Mouse (Mus musculus): ENCODE measurements around the gene Rbm39. TPM values are rescaled to one million over a fixed set of nuclear protein-coding genes. Genes with fewer than 3 reads are reported as not detected.

Gene Rbm39
- 100 to 1,000 TPM; 273 to 301 TPM for total RNA-seq (2021)

DNA sequence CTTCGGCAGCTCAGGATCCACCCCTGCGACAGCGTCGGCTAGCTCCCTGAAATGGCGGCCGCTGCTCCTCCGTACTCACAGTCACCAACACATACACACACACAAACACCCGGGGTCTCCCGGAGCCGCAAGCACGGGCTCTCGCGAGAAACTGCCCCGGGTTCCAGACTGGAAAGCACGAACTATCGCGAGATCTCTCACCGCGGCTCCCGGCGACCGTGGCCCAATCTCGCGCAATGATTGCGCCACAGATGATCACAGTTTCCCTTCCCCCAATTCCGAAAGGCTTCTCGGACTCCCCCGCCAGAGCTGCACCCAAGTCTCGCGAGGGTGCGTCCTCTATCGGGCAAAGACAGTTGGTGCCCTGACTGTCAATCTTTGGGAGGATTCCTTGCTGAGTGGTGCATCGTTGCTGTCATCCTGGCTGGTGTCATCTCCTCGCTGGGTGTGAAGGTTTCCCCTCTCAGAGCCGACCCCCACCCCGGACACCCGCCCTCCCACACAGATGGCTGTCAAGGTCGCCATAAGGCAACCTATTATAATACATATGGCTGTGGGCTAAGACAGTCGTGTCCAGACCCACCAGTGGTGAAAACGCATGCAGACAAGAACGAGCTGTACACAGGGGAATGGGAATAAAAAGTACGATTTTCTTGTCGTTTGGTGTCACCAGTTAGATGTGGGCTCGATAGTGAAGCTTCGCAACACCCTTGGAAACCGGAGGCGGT, at the start of gene Rbm39:
Gene Rbm39 (minus strand): TSS at position 145 of the 728 bp plus-strand sequence.
- intact Hi-C loops (cut with DNase I): no loop called here
- peak; percentile 100 for DNase-seq (ENCODE audit: extremely low spot score in 1 of 2, low spot score in 2 of 2)

DNA sequence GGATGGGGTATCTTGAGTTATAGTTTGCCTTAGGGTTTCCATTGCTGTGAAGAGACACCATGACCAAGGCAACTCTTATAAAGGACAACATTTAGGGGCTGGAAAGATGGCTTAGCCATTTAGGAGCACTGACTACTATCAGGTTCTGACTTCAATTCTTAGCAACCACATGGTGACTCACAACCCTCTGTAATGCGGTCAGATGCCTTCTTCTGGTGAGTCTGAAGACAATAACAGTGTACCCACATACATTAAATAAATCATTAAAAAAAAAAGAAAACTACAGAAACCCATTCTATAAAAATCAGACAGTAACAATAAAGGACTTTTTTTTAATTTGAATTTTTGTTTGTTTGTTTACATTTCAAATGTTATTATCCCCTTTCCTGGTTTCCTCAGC, 49.1 kb upstream of the Rbm39 start:
- intact Hi-C loops (cut with DNase I): no loop called here
- no peak for DNase-seq (ENCODE audit: extremely low spot score in 1 of 2, low spot score in 2 of 2)

DNA sequence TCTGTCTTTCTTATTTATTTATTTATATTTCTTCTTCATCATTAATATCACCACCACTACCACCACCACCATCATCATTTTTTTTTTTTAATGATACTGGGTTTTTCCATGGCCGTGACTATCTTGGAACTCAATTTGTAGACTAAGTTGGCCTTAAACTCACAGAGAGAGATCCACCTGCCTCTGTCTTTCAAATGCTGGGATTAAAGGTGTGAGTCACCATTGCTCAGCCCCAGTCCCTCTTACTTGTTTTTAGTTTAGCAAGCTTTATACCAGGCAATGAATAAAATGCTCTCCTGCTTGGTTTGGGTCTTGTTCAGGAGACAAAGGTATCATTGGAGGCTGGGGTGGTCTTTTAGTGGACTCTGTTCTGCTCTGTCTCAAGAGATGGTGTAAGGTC, 47.7 kb upstream of the Rbm39 start:
- intact Hi-C loops (cut with DNase I): no loop called here
- DNase-seq (ENCODE audit: extremely low spot score in 1 of 2, low spot score in 2 of 2): no peak

DNA sequence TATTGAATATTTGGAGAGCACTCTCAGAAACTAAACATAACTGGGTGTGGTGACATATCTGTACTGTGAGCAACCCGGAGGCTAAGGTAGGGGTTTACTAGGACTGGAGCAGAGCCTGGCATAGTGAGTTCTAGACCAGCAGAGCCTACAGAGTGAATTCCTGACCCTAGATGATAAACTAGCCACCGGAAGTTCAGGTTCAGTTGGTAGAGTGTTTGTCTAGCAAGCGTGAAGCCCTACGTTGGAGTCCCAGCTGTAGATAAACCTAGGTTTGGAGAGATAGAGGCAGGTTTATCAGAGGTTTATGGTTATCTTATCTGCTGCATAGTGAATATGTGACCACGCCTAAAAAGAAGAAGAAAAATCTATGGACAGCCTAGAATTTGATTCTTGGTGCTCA, 44.0 kb upstream of the Rbm39 start:
- no peak for DNase-seq (ENCODE audit: extremely low spot score in 1 of 2, low spot score in 2 of 2)
- intact Hi-C loops (cut with DNase I): no loop called here

DNA sequence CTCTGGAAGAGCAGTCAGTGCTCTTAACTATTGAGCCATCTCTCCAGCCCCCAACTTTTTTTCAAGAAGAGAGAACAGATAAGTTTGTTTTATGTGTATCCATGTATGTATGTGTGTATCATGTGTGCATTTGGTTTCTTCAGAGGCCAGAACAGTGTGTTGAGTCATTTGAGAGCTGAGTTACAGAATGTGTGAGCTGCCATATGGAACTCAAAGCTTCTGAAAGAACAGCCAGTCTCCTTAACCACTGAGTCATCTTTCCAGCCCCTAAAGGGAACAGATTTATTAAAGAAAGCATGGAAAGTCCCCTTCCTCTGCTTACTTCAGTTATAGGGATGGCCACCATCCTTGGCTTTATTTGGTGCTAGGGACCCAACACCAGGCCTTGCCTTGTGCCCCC, 42.1 kb upstream of the Rbm39 start:
- no peak for DNase-seq (ENCODE audit: extremely low spot score in 1 of 2, low spot score in 2 of 2)
- intact Hi-C loops (cut with DNase I): no loop called here

DNA sequence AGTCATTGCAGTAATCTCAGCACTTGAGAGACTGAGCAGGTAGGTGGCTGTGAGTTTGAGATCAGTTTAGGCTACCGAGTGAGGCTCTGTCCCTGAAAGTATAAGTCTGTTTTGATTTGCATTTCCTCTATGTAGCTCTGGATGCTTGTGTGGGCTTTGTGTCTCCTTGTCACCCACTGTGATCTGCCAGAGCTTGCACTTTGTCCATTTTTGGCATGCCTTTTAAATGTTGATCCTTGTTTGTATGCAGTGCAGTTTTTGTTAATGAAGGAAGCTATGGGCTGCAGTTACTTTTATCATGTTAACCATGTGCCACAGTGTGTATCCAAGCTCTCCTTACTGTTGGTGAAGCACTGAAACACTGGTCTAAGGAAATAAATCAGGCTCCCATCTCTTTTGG, 37.7 kb upstream of the Rbm39 start:
- intact Hi-C loops (cut with DNase I): no loop called here
- DNase-seq (ENCODE audit: extremely low spot score in 1 of 2, low spot score in 2 of 2): no peak

DNA sequence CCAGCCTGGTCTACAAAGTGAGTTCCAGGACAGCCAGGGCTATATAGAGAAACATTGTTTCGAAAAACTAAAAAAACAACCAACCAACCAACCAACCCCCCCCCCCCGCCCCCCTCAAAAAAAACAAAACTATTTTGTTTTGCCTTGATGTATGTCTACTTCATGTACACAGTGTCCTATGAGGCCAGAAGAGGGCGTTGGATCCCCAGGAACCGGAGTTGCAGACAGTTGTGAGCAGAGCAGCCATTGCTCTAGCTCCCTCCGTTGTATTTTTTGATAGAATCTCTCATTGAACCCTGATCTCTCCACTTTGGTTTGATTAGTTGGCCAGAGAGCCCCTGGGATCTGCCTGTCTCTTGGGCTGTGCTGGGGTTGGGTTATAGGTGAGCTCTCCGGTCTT, 23.9 kb upstream of the Rbm39 start:
- no peak for DNase-seq (ENCODE audit: extremely low spot score in 1 of 2, low spot score in 2 of 2)
- intact Hi-C loops (cut with DNase I): no loop called here

- intact Hi-C loops (cut with DNase I): no loop called here
Observed at GRCm38 (mm10) chr2:156202848-156203437, 22.9 kb upstream of the Rbm39 start.

GRCm38 (mm10) chr2:156201486-156201885, 21.4 kb upstream of the Rbm39 start:
- intact Hi-C loops (cut with DNase I): no loop called here
- DNase-seq (ENCODE audit: extremely low spot score in 1 of 2, low spot score in 2 of 2): no peak

More at GRCm38 (mm10) chr2:156202848-156203437, 22.9 kb upstream of the Rbm39 start:
- peak; percentile 59 to 61 for DNase-seq (ENCODE audit: extremely low spot score in 1 of 2, low spot score in 2 of 2)

DNA sequence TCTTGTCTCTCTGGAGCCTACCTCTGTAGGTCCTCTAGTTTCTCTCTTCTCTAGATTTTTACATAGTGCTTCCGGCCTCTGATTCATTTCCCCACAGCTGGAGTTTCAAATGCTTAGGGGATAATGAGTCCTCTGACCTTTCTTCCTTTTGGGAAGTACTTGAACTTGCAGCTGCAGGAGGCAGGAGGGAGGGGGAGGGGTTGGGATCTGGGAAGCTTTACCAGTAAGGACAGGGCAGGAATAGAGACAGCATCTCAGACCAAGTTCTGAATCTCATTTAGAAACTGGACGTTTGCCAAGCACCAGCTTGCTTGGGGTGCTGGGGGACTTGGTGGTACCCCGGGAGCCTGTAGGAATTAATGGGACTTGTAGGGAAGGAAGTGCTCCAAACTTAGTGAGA, 19.9 kb upstream of the Rbm39 start:
- intact Hi-C loops (cut with DNase I): loop anchor here (5.0 kb wide), 3 partner anchors 42 to 77 kb away; no protein-coding TSS in a partner anchor

DNA sequence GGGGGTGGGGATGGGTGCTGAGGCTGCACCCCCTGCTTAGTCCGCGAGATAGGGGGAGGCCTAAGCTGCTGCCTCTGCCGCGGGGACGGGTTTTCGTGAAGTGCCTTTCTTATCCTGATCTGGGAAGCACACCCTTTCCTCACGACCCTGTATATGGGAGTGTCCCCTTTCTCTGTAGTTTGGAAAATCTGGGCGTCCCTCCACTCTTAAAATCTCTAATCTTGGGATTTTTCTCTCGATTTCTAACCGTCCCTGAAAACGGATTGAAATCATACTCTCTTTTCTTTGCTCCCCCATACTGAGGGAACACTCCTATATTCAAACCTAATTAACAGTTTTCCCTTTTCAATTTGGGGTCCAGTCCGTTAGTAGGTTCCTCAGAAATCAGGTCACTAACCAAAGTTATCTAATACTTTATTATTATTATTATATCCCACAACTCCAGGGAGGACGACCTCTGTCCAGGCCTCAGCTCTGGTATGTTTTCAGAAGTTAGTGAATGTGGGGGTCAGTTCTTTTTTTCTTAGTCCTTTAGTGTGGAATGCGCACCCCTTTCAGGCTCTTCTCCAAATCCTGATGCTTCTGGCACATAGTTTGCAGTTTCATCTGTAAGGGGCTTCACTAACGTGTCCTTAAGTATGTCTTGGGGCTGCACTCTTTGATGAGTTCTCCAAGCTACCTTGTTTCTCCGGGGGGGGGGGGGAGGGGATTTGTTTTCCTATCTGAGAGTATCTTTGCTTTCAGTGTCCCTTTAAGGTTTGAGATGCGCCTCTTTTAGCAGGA, 17.3 kb upstream of the Rbm39 start:
- intact Hi-C loops (cut with DNase I): loop anchor here (5.0 kb wide), 3 partner anchors 45 to 80 kb away; no protein-coding TSS in a partner anchor

More for the DNA sequence above, 19.9 kb upstream of the Rbm39 start:
- DNase-seq (ENCODE audit: extremely low spot score in 1 of 2, low spot score in 2 of 2): peak in 1 of 2 experiments; percentile 42

DNA sequence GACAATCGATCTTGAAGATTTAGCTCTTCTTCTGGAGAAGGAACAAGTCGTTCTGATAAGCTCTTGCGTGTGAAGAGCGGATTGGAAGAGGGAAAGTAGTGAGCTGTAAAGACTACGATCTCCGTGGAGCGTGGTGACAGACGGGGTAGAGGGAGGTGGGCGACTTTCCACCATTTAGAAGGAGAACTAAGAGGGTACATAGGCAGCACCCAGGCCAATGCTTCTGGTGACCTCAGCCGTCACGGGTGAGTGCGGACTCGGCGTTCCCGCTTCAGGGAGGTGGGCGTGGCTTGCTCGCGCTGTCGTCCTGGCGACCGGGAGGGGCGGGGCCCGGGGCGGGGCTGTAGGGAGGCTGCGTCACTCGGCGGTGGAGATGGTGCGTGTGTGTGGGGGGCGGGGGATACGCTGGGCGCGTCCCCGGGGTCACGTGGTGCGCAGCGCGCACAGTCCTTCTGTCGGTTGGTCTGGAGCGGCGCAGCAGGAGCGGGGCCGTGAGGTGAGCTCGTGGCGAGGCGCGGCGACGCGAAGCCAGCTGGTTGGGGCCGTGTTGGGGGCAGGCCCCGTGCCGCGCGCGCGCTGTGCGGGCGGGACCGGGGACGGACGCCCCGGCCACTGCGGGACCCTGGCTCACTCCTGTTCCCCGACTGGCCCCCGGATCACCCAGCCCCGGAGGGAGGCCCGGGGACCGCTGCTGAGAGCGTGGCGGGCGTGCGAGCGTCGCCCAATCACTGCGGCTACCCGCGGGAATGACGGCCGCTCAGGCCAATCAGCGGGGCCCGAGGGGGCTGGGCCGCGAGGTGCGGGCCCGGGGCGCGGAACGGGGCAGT, 16.5 kb upstream of the Rbm39 start, which contains the start of gene Phf20:
Gene Phf20 (plus strand): TSS at position 165 of the 827 bp plus-strand sequence.
- intact Hi-C loops (cut with DNase I): loop anchor here (5.0 kb wide), 3 partner anchors 46 to 81 kb away; no protein-coding TSS in a partner anchor
- DNase-seq (ENCODE audit: extremely low spot score in 1 of 2, low spot score in 2 of 2): peak; percentile 95 to 99

More for the DNA sequence above, 17.3 kb upstream of the Rbm39 start:
- DNase-seq (ENCODE audit: extremely low spot score in 1 of 2, low spot score in 2 of 2): no peak

GRCm38 (mm10) chr2:156194571-156194970, 14.5 kb upstream of the Rbm39 start:
- intact Hi-C loops (cut with DNase I): no loop called here
- no peak for DNase-seq (ENCODE audit: extremely low spot score in 1 of 2, low spot score in 2 of 2)

DNA sequence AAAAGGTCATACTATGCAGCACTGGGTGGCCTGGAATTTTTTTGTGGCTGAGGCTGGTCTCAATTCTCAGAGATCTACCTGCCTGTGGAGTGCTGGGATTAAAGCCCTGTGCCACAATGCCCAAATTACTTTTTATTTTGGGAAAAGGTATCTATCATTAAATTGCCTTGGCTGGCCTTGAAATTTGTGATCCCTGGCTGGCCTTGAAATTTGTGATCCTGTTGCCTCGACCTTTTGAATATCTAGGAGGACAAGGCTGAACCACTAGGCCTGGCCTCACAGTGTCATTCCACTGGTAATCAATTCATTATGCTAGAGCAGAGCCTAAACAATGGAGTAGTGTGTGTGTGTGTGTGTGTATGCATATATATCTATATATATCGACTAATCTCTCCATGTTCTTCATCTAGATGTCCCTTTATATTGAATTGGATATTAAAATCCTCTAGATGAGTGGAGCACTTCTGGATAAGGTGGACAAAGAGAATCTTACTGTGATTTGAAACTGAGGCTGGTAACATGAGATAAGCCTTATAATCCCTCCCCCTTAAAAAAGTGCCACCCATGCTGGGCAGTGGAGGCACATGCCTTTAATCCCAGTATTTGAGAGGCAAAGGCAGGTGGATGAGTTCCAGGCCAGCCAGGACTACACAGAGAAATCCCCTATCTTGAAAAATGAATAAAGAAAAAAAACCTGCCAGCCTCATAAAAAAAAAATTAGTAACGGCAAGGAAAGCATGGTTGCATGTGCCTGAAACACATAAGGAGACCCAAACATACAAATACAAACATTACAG, 13.2 kb upstream of the Rbm39 start:
- DNase-seq (ENCODE audit: extremely low spot score in 1 of 2, low spot score in 2 of 2): no peak
- intact Hi-C loops (cut with DNase I): no loop called here

- intact Hi-C loops (cut with DNase I): no loop called here
- no peak for DNase-seq (ENCODE audit: extremely low spot score in 1 of 2, low spot score in 2 of 2)
Observed at GRCm38 (mm10) chr2:156192068-156192467, 12.0 kb upstream of the Rbm39 start.

DNA sequence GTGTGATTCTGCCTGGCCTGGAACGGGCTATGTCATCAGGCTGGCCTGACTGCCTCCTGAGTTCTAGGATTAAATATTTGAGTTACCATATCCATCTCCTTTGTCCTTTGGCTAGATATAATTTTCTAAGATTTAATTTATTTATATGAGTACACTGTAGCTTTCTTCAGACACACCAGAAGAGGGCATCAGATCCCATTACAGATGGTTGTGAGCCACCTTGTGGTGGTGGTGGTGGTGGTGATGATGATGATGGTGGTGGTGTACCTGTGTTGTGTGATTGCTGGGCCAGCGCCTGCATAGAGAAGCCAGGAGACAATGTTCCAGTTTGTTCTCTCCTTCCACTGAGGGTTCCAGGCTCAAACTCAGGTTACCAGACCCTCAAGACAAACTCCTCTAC, 11.5 kb upstream of the Rbm39 start:
- intact Hi-C loops (cut with DNase I): no loop called here
- no peak for DNase-seq (ENCODE audit: extremely low spot score in 1 of 2, low spot score in 2 of 2)

DNA sequence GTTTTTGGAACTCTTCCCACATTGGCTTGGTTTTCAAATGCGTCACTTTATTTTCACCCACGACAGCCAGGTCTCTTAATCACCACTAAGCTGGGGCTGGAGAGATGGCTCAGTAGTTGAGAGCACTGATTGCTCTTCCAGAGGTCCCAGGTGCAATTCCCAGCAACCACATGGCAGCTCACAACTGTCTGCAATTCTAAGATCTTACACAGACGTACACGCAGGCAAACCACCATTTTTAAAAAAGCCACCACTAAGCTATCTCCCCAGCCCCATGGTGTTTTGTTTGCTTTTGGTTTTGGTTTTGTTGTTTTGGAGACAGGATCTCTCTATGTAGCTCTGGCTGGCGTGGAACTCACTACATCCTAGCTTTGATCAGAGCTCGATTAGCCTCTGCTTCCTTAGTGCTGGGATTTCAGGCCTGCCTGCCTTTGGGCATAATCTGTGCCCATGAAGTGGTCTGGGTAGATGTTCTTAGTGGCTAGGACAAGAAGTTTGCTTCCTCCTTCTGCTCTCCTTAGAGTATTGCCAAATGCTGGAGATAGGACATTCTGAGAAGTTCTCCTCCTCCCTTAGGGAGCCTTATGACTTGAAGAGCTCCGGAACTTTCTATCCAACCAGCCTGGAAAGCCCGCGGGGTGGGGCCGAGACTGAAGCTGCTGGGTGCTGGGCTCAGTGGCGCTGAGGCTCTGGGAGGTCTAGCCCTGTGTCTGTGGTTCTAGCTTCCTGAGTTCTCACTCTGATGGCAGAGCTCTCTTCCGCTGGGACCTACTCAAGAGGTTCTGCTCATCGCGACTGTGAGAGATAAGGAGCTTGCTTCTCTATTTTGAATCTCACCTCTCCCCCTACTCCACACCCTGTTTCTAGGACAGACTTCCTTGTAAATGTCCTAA, 10.2 kb upstream of the Rbm39 start:
- intact Hi-C loops (cut with DNase I): no loop called here
- DNase-seq (ENCODE audit: extremely low spot score in 1 of 2, low spot score in 2 of 2): no peak
